Mouse (Mus musculus) cortical plate, adult 2 months (tissue): ENCODE measurements around the gene Kif16b. TPM values are rescaled to one million over a fixed set of nuclear protein-coding genes. Genes with fewer than 3 reads are reported as not detected.

Source experiments
- H3K27ac ChIP-seq: fragments of 200-500 bp; 2 replicates; pipeline ENCODE4 v1.5.1; 2012; ENCODE audit warnings: low read length, control low read depth, inconsistent platforms; ENCODE audit not compliant: insufficient read depth
- H3K4me1 ChIP-seq: fragments of 200-500 bp; 2 replicates; pipeline ENCODE4 v1.6.1; 2011; ENCODE audit warnings: low read length; ENCODE audit not compliant: control insufficient read depth, insufficient read depth
- H3K4me3 ChIP-seq: fragments of 200-500 bp; 2 replicates; pipeline ENCODE4 v1.5.1; 2011; ENCODE audit warnings: mild to moderate bottlenecking, low read length, control low read depth; ENCODE audit not compliant: insufficient read depth
- CTCF ChIP-seq: fragments of 200-500 bp; IDR thresholded peaks from 2 replicates; pipeline ENCODE4 v1.5.1; 2011; ENCODE audit warnings: mild to moderate bottlenecking, control low read depth, low read length; ENCODE audit not compliant: insufficient read depth; ENCODE audit errors: extremely low read depth
- POLR2A ChIP-seq: fragments of 200-500 bp; IDR thresholded peaks from 2 replicates; pipeline ENCODE4 v1.6.1; 2011; ENCODE audit warnings: mild to moderate bottlenecking, low read length, control low read depth; ENCODE audit not compliant: insufficient read depth; ENCODE audit errors: extremely low read depth
- polyA plus RNA-seq: library from polyadenylated mRNA; depleted of rRNA; stranded (reverse); fragments of >200 nt; gene quantifications from 2 replicates; pipeline ENCODE4 v1.2.3, GENCODE M21; 2012

Gene Kif16b
- polyA plus RNA-seq, 1 experiment, result 8.1 TPM

DNA sequence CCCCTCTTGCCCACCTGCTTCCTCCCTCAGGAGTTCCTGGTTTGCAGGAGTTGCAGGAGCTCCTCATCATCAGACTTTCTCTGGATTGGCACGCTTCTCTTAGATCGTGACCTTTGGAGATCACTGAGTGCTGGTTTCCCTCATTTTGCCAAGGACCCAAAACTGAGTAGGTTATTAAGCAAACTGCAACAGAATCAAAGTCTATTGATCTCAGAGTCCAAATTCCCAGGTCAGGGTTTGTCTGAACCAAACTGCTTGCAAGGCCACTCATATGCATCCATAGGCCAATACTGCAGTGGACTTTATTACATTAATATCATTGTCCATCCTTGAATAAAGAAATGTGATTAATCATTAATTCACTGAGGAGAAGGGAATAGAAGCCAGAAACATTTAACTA is 211.8 kb downstream of the Kif16b start:
- no peaks in the 10 kb centered on the region for H3K4me1 ChIP-seq
- no peak overlapping the region for H3K4me3 ChIP-seq
- no peak overlapping the region for H3K27ac ChIP-seq
- TF ChIP-seq CTCF (no peak), POLR2A (no peak)

GRCm38 (mm10) chr2:142687936-142688514 is 213.3 kb downstream of the Kif16b start:
- TF ChIP-seq CTCF (no peak), POLR2A (no peak)
- no peak overlapping the region for H3K27ac ChIP-seq
- no peak overlapping the region for H3K4me3 ChIP-seq
- H3K4me1 ChIP-seq, result no peaks in the 10 kb centered on the region

- Histone ChIP-seq H3K4me1 (no peaks in the 10 kb centered on the region), H3K4me3 (no peak overlapping the region), H3K27ac (no peak overlapping the region)
- TF ChIP-seq CTCF, result no peak
- TF ChIP-seq POLR2A, result no peak
Measured at GRCm38 (mm10) chr2:142682965-142683709, 218.2 kb downstream of the Kif16b start.

- Histone ChIP-seq H3K4me1 (no peaks in the 10 kb centered on the region), H3K27ac (no peak overlapping the region), H3K4me3 (no peak overlapping the region)
- TF ChIP-seq POLR2A, result no peak
- TF ChIP-seq CTCF, result no peak
Measured at GRCm38 (mm10) chr2:142668426-142668825, 232.9 kb downstream of the Kif16b start.

DNA sequence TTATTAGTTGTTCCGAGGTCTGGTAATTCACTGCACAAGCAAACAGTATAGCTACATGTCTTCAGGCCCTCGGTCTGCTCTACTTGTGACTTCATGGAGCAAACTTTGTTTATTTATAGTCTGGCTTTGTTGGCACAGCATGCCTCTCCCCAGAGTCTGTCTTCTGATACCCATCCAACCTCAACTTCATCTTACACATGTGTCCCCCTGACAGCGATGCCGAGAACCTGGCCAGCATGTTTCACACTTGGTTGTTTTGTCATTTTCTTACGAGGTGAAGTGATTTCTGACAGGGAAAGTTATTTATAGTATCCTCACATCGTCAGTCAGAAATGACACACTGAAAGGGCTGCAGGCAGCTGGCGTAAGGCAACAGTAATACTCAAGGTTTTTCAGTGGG is 249.7 kb downstream of the Kif16b start:
- H3K27ac ChIP-seq, result no peak overlapping the region
- peaks cover 1% of the 10 kb centered on the region; the same call in 1 of the 2 replicates for H3K4me1 ChIP-seq
- TF ChIP-seq CTCF (no peak), POLR2A (no peak)
- no peak overlapping the region for H3K4me3 ChIP-seq

GRCm38 (mm10) chr2:142648023-142648453 is 253.3 kb downstream of the Kif16b start:
- Histone ChIP-seq H3K27ac (no peak overlapping the region), H3K4me3 (no peak overlapping the region), H3K4me1 (peaks cover 1% of the 10 kb centered on the region; the same call in 1 of the 2 replicates)
- TF ChIP-seq CTCF (no peak), POLR2A (no peak)

DNA sequence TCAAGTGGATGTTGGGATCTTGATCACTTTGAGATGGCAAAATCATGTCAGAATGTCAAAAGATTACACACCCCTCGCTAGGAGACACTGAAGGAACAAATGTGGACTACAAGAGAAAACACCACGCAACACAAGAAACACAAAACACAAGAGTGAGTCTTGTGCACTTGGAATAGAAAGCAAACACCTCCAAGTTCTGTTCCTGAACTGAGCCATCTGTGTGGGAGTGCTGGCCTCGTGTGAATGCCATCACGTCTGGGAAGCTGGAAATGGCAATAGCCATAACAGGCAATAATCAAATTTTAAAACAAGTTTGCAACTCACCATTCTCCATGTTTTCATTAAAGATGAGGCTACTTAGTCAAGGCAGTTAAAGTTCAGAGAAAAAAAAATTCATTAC is 254.5 kb downstream of the Kif16b start:
- no peak overlapping the region for H3K27ac ChIP-seq
- H3K4me1 ChIP-seq, result no peaks in the 10 kb centered on the region; the same call in 1 of the 2 replicates
- TF ChIP-seq POLR2A (no peak), CTCF (no peak)
- H3K4me3 ChIP-seq, result no peak overlapping the region

DNA sequence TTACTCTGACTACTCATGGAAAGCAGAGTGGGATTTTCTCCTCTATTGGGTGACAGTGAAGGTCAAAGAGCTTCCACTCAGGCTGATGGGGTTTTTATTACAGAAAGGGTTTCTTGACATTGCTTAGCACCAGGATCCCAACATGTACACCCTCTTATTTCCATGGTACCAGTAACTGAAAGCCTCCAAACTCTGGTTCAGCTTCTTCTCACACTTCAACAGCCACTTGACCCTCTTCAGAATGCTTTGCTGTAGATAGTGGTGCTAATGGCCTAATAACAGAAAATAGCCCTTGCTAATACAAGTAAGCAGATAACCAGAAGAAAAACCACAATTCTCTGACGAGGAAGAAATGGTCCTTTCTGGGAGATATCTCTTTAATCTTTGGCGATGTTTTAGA is 259.6 kb downstream of the Kif16b start:
- TF ChIP-seq CTCF (no peak), POLR2A (no peak)

DNA sequence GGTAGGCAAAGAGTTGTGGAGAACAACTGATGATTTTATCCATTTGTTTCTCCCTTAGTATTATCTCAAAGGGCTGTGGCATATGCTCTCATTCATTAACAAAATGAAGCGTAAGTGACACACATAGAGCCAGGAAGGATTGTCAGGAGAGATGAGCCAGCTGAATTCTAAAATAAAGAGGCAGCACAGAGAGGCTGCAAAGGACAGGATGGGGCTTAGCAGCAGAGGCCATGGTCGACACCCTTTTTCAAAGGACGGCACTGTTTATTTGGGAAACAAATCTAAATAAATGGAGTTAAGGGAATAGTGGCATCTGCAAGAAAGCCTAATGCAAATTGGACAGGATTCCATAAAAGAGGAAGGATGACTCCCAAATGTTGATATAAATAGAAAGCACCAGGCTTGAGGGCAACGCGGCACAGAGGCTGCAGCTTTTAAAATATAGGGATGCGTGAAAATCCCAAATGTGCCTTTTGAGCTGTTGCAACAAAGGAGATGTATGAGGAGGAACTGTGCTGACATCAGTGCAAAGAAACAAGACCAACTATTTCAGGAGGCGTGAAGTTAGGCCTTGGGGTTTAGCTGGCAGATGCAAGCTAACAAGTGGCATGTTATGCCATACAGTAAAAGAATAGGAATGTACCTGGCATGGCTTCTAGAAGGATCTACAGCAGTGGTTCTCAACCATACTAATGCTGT is 265.6 kb downstream of the Kif16b start:
- Histone ChIP-seq H3K27ac (no peak overlapping the region), H3K4me1 (no peaks in the 10 kb centered on the region; the same call in 1 of the 2 replicates), H3K4me3 (no peak overlapping the region)
- no peak for TF ChIP-seq POLR2A
- TF ChIP-seq CTCF, result no peak

More for the DNA sequence above, 259.6 kb downstream of the Kif16b start:
- Histone ChIP-seq H3K4me3 (no peak overlapping the region), H3K4me1 (no peaks in the 10 kb centered on the region; the same call in 1 of the 2 replicates), H3K27ac (no peak overlapping the region)

- H3K4me1 ChIP-seq, result no peaks in the 10 kb centered on the region; the same call in 1 of the 2 replicates
- H3K4me3 ChIP-seq, result no peak overlapping the region
- no peak overlapping the region for H3K27ac ChIP-seq
- no peak for TF ChIP-seq CTCF
- TF ChIP-seq POLR2A, result no peak
Measured at GRCm38 (mm10) chr2:142633996-142634559, 267.3 kb downstream of the Kif16b start.
